Mouse (Mus musculus) midbrain, embryonic 10.5 days (tissue): ENCODE results near the gene Mink1. TPM values are rescaled to one million over a fixed set of nuclear protein-coding genes. Genes with fewer than 3 reads are reported as not detected.

Experiments
- DNase-seq: peaks from one replicate; pipeline ENCODE4 v3.0.0-alpha.2; 2017; ENCODE audit warnings: low spot score
- H3K27ac ChIP-seq: fragments of 300-500 bp; sonication (generic); replicated peaks from 2 replicates; pipeline ENCODE4 v1.5.1; 2016; ENCODE audit warnings: mild to moderate bottlenecking
- H3K27me3 ChIP-seq: fragments of 300-500 bp; sonication (generic); 2 replicates; pipeline ENCODE4 v1.6.1; 2016; ENCODE audit warnings: low read depth, mild to moderate bottlenecking; ENCODE audit not compliant: poor library complexity, severe bottlenecking
- H3K36me3 ChIP-seq: fragments of 300-500 bp; sonication (generic); 2 replicates; pipeline ENCODE4 v1.6.1; 2016; ENCODE audit warnings: mild to moderate bottlenecking, moderate library complexity
- H3K4me1 ChIP-seq: fragments of 300-500 bp; sonication (generic); 2 replicates; pipeline ENCODE4 v1.6.1; 2016
- H3K4me3 ChIP-seq: fragments of 300-500 bp; sonication (generic); 2 replicates; pipeline ENCODE4 v1.5.1; 2016; ENCODE audit warnings: mild to moderate bottlenecking, moderate library complexity
- H3K9me3 ChIP-seq: fragments of 300-500 bp; sonication (generic); replicated peaks from 2 replicates; pipeline ENCODE4 v1.6.1; 2016; ENCODE audit warnings: mild to moderate bottlenecking
- WGBS: fragments of 180-500 bp; shearing (Covaris S2); methylation state at CpG from one replicate; pipeline ENCODE4 v1.1.7; 2016; 5-methylcytosine and 5-hydroxymethylcytosine counted together
- polyA plus RNA-seq: library from polyadenylated mRNA; unstranded; fragments of >200 nt; fragmentation: Nextera tagmentation; extraction: Ambion mirVana; gene quantifications from 2 replicates; pipeline ENCODE4 v1.2.1, GENCODE M21; 2016

Mink1 gene
- polyA plus RNA-seq, 1 experiment from 2014 or later: 10.3 TPM

DNA sequence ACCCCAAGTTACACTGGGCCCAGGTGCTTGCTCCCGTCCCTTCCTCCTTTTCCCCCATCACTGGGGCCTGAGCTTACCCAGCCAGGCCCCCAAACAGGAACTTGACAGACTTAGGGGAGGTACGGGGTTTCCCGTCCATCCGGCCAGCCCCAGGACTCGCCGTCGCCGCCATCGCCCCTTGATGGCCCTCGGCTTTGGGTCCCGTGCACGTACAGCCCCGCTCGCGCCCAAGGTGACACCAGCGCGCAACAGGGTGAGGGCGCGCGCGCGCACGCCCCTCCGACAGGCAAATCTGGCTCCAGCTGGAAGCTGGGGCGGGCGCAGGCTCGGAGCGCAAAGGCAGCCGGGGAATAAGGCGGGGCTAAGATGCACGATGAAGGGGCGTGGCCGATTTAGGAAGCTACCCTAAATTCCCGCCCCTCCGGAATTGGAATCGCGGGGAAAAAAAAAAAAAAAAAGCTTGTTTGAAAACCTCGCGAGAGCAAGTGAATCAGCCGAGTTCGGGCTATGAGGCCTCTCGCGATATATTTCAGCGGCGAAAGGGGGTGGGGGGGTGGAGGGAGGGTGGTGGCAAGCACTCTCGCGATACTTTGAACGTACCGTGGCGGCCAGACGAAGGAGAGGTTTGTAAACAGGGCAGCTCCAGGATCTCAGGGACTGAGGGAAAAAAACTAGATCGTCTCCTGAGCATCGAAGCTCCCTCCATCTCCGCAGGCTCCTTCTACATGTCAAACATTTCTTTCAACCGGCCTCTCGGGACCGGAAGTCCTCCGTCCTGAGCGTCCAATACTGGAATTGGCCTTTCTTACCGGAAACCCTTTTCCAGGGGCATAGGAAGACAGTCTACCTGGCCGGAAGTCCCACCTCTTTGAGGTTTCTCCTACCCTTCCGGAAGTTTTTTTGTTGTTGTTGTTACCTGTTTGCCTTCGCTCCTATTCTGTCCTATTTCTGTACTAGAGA is 84.3 kb downstream of the Mink1 start, which contains the start of the genes Rnf167 and Slc25a11:
Rnf167 (plus strand) TSS at position 545 of the 960 bp plus-strand sequence.
Slc25a11 (minus strand) TSS at position 789 of the 960 bp plus-strand sequence.
- H3K27me3 ChIP-seq: no peaks in the 10 kb centered on the region

DNA sequence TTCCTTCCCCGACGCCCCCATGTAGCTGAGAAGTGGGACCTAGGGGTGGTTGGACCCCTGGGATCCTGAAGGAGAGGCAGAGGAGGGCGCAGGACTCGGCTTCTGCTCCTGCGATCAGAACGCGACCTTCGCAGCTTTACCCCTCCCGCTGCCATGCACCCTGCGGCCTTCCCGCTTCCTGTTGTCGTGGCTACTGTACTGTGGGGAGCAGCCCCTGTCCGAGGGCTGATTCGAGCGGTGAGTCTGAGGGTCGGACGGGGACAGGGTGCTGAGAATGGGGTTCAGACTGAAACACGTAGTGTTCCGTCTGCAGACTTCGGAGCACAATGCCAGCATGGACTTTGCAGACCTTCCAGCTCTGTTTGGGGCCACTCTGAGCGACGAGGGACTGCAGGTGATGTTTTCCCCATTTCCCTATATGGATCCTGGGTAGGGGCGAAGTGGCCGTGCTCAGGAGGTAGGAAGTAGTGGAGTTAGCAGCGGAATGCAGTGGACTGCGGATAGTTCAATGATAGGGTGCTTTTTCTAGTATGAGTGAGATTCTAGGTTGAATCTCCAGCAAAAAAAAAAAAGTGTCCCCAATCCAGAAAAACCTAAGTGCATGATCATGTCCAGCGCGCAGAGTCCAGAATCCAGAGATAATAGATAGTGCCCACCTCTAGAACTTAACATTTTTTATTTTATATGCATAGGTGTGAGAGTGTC is 85.2 kb downstream of the Mink1 start:
- DNase-seq: no peak
- H3K27me3 ChIP-seq: no peaks in the 10 kb centered on the region
- H3K9me3 ChIP-seq: no peaks in the 10 kb centered on the region
- peak overlapping the region; percentile 95 for H3K27ac ChIP-seq
- 5% methylated on average over 28 of the region's 28 CpGs for WGBS
- peaks cover 78% of the 10 kb centered on the region for H3K36me3 ChIP-seq
- peak overlapping the region; percentile 90 for H3K4me3 ChIP-seq
- H3K4me1 ChIP-seq: peaks cover 52% of the 10 kb centered on the region

More for the DNA sequence above, 84.3 kb downstream of the Mink1 start, which contains the start of the genes Rnf167 and Slc25a11:
- peak; percentile 97 for DNase-seq
- under 1% methylated on average over 63 of the region's 63 CpGs for WGBS
- peak within 1 kb of the TSS; percentile 95 for H3K27ac ChIP-seq
- H3K36me3 ChIP-seq: peaks cover 71% of the 10 kb centered on the region
- peaks cover 43% of the 10 kb centered on the region for H3K4me1 ChIP-seq
- no peaks in the 10 kb centered on the region for H3K9me3 ChIP-seq
- H3K4me3 ChIP-seq: peak within 1 kb of the TSS; percentile 90

DNA sequence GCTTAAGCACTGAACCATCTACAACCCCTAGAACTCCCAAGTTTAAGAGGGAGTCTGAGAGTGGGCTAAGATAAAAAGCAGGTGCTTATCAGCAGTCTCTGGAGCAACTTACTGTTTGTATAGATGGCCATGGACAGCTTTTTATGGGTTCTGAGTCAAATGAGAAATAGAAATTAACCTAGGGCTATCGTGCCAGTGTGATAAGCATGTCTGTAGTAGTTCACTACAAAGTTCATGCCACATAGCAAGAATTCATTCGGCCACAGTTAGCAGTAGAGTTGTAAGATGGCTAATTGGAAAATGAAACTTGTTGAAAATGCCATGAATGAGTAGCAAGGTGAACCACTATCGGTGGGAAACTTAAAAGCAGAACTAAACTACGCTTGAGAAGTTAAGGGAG is 85.8 kb downstream of the Mink1 start:
- H3K27me3 ChIP-seq: no peaks in the 10 kb centered on the region
- 86% methylated on average over 4 of the region's 4 CpGs for WGBS
- no peak overlapping the region for H3K27ac ChIP-seq
- no peaks in the 10 kb centered on the region for H3K9me3 ChIP-seq
- H3K4me3 ChIP-seq: peak overlapping the region; percentile 90
- peaks cover 75% of the 10 kb centered on the region for H3K36me3 ChIP-seq
- peaks cover 57% of the 10 kb centered on the region for H3K4me1 ChIP-seq
- DNase-seq: no peak

DNA sequence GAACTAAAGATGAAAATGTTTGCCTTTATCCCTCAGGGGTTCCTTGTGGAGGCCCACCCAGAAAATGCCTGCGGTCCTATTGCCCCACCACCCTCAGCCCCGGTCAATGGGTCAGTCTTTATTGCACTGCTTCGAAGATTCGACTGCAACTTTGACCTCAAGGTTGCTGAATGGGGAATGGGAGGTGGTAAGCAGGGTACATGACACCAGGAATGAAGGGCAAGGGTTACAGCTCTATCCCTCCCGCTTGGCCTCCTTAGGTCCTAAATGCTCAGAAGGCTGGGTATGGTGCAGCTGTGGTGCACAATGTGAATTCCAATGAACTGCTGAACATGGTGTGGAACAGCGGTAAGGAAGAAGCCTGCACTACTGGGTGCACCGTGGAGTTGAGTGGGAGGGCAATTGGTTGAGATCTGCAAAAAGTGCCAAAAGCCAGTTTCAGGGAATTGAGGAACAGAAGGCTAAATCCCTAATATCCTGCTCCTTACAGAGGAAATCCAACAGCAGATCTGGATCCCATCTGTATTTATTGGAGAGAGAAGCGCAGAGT is 86.6 kb downstream of the Mink1 start:
- H3K36me3 ChIP-seq: peaks cover 68% of the 10 kb centered on the region
- DNase-seq: no peak
- H3K9me3 ChIP-seq: no peaks in the 10 kb centered on the region
- H3K27ac ChIP-seq: no peak overlapping the region
- H3K4me1 ChIP-seq: peaks cover 57% of the 10 kb centered on the region
- 85% methylated on average over 8 of the region's 8 CpGs for WGBS
- peak overlapping the region; percentile 90; the same call in 1 of the 2 replicates for H3K4me3 ChIP-seq
- H3K27me3 ChIP-seq: no peaks in the 10 kb centered on the region

DNA sequence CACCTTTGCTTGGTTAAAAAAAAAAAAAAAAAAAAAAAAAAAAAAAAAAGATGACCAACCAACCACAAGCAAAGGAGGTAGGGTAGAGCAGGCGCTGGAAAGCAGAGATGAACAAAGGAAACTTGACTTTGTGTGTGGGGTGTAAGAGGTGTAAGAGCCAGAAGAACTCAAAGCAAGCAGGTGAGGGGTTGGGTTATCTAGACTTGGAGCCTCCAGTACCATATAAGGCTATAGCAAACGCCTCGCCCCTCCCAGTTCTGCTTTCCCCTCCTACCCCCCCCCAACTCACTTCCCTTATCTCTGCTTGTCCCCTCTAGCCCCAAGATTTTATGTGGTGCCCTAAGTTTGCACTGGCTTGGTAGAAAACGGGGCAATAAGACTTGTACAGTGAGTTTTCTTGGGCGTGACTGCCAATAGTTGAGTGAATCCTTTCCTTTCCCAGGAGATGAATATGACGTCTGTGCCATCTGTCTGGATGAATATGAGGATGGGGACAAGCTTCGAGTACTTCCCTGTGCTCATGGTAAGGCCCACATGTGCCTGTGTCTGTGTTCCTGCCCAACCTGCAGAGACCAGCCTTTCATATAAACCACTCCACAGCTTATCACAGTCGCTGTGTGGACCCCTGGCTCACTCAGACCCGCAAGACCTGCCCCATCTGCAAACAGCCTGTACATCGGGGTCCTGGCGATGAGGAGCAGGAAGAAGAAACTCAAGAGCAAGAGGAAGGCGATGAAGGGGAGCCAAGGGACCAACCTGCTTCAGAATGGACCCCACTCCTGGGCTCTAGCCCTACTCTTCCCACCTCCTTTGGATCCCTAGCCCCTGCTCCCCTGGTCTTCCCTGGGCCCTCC is 87.9 kb downstream of the Mink1 start:
- Histone ChIP-seq H3K4me1 (peaks cover 60% of the 10 kb centered on the region), H3K36me3 (peaks cover 55% of the 10 kb centered on the region), H3K27ac (no peak overlapping the region), H3K4me3 (peak overlapping the region; percentile 18; the same call in 1 of the 2 replicates), H3K9me3 (no peaks in the 10 kb centered on the region), H3K27me3 (no peaks in the 10 kb centered on the region)
- 81% methylated on average over 12 of the region's 12 CpGs for WGBS
- DNase-seq: no peak

DNA sequence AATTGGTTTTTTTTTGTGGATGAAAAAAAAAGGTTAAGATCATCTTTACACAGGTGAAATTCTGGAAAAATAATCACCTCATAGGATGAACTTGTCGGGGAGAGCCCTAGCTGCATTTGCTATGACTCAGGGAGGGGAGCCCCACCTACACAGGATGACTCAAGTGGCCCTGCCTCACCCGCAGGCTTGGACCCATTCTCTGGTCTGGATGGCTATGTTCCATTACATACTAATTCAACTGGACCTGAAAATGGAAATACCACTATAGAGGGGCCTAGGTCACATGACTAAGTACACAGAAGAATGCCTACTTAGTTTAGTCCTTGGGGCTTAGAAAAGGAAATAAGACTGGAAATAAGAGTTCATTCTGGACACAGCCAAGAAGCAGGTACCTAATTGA is 88.7 kb downstream of the Mink1 start:
- no peaks in the 10 kb centered on the region for H3K9me3 ChIP-seq
- no peak overlapping the region for H3K27ac ChIP-seq
- H3K4me1 ChIP-seq: peaks cover 60% of the 10 kb centered on the region
- DNase-seq: no peak
- H3K27me3 ChIP-seq: no peaks in the 10 kb centered on the region
- peak overlapping the region; percentile 18; the same call in 1 of the 2 replicates for H3K4me3 ChIP-seq
- 90% methylated on average over 2 of the region's 2 CpGs for WGBS
- peaks cover 51% of the 10 kb centered on the region for H3K36me3 ChIP-seq

DNA sequence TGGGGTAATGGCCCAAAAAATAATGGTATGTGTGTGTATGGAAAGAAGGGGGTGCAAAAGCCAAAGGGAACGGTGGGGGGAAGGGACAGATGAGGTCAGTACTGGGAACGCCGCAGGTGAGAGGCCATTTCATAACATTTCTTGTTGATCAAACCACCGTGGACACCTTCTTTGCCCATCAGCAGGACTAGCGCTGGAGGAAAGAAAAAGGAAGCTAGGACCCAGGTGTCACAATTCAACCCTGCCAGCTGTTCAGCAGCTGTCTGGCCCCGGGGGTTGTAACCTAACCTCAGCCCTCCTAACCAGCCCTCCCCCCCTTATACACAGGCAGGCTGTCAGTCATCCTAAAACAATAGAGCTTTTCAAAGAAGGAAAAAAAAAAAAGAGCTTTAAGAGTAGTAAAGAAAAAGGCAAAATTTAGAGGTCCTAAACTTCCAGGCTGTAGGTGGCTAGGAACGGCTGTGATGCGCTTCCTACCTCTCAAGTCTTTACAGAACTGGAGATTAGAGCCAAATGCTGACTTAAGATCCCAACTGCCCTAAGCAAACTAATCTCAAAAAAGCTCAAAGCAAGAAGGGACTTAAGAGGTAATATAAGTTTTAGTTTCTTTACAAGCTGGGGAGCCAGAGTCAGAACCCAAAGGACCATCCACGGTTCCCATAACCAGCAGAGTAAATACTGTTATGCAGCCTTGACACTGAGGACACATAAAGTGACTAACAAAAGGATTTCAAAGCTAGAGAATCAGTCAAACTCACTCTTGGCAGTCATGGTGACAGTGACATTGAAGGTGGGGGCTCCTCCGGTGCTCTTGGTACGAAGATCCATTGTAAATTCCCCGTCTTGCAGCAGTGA is 89.6 kb downstream of the Mink1 start:
- Histone ChIP-seq H3K27me3 (no peaks in the 10 kb centered on the region), H3K27ac (peak overlapping the region; percentile 99; the same call in 1 of the 2 replicates), H3K4me1 (peaks cover 66% of the 10 kb centered on the region), H3K9me3 (no peaks in the 10 kb centered on the region), H3K36me3 (peaks cover 51% of the 10 kb centered on the region), H3K4me3 (peak overlapping the region; percentile 100)
- WGBS: 76% methylated on average over 12 of the region's 12 CpGs
- DNase-seq: no peak

DNA sequence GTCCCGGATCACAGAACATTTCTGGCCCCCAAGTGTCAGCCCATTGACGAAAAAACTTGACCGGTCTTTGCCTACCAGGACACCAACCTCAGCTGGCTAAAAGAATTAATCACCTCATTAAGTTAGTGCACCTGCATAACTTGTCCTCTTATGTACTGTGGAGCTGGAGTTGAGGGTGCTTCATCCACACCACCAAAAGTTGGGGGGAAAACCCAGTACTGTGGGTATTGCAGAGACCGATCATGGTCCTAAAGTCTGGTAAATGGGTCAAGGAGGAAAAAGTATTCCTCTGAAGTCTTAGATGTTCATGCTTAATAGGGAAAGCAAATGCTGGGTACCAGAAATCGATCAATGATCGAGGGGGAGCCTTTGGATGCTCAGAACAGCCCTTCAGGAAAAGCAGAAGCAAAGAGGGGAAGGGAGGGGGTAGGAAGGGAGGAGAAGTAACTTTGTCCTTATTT is 90.2 kb downstream of the Mink1 start:
- H3K27me3 ChIP-seq: no peaks in the 10 kb centered on the region
- H3K36me3 ChIP-seq: peaks cover 51% of the 10 kb centered on the region
- WGBS: 68% methylated on average over 6 of the region's 6 CpGs
- H3K9me3 ChIP-seq: no peaks in the 10 kb centered on the region
- peak overlapping the region; percentile 99 for H3K27ac ChIP-seq
- peak overlapping the region; percentile 100 for H3K4me3 ChIP-seq
- peaks cover 68% of the 10 kb centered on the region for H3K4me1 ChIP-seq
- DNase-seq: no peak

DNA sequence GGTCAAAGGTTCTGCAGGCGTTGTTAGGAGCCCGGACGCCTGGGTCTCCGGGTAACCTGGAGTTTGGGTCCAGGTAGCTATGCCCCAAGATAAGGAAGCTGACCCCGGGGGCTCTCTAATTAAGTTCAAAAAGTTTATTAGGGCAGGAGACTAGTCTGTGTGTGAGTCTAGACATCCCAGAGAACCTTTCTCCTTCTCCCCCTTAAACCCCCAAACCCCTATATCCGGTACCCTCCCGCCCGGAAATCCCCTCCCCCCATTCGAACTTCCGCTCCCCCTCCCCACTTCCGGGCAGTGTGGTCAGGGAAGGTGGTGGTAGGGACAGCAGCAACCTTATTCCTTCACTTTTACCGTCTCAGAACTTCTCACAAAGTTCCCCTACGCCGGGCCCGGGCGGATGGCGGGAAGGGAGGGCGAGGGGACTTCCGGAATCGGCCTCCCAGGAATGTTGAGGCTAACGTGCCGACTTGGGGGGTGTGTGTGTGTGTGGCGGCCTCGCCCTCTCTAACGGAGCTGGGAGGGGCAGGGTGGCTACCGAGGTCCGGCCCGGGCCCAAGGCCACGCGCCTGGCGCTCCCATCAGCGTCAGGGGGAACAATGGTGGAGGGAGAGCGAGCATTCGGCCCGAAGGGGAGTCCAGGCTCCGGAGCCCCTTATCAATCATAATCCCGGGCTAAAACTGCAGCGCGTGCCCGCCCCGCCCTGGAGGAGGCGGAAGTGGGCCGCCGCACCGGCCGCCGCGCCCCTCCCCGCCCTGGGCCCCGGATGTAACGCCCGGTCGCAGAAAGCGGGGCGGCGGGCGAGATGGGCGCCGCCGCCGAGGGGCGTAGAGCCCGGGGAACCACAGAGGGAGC is 90.9 kb downstream of the Mink1 start:
- H3K36me3 ChIP-seq: peaks cover 46% of the 10 kb centered on the region
- peak overlapping the region; percentile 100 for H3K4me3 ChIP-seq
- H3K27me3 ChIP-seq: no peaks in the 10 kb centered on the region
- no peaks in the 10 kb centered on the region for H3K9me3 ChIP-seq
- H3K4me1 ChIP-seq: peaks cover 67% of the 10 kb centered on the region
- WGBS: 1% methylated on average over 57 of the region's 63 CpGs
- peak overlapping the region; percentile 99 for H3K27ac ChIP-seq
- DNase-seq: peak; percentile 85

DNA sequence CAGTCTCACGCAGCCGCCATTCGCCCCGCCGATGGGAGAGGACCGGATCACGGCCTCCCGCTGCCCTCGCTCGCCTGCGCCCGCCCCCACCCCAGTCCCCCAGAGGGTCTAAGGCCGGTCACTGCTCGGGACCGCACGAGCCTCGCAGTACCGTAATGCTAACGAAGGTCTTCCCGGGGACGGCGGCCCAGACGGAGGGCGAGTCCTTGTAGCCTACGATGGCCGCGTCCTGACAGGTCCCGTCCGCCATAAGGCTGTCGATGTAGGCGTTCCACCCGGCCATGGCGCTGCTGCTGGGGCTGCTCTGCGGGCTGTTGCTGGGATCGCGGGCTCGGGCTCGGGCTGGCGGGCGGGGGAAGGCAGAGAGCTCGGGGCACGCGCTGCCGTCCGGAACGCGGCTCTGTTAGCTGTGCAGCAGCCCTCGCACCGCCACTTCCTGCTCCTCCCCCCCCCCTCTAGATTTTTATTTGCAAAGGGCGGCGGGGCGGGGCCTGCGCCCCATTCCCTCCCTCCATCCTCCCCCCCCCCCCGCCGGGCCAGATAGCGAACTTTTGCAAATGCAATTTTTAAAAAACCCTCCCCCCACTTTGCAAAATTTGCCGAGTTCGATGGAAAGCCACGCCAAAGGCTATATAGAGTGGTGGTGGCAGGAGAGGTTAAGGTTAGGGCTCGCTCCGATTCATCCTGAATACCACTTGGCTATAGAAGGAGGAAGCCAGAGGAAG is 91.7 kb downstream of the Mink1 start, which contains the start of gene Pfn1:
Pfn1 (minus strand) TSS at position 447 of the 725 bp plus-strand sequence.
- Histone ChIP-seq H3K27me3 (no peaks in the 10 kb centered on the region), H3K4me3 (peak within 1 kb of the TSS; percentile 100), H3K9me3 (no peaks in the 10 kb centered on the region), H3K4me1 (peaks cover 62% of the 10 kb centered on the region), H3K36me3 (peaks cover 41% of the 10 kb centered on the region), H3K27ac (peak within 1 kb of the TSS; percentile 99)
- WGBS: under 1% methylated on average over 59 of the region's 61 CpGs
- DNase-seq: peak; percentile 84
